16 mouse cellular contexts compared by ENCODE assay signal in the genomic region with DNA sequence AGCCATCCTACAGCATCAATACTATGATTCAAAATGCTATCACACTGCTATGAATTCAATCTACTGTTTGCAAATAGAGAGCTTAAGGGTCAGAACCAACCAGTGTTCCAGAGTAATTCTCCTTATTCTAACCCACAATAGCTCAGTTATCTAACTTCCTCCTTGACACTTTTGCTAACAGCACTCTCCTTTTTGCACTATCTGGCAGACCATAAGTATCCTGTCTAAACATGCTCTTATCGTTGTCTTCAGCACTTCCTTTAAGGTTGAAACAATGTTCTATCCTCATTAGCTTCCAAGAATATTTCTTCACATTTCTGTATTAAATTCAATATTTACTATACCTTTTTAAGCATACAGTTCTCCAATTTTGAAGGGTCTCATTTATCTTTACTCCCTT. TPM values are rescaled to one million over a fixed set of nuclear protein-coding genes. Genes with fewer than 3 reads are reported as not detected.
DNase-seq lines count a peak whose midpoint lies in the region; ATAC-seq and TF ChIP-seq lines count a peak whose summit lies in the region.
"Had no signal": no experiment of that assay in that cellular context is flagged by ENCODE, and none has a peak within 500 bp of the region (broad histone marks: within the 10 kb centered on the region; RNA-seq: fewer than 3 reads in every experiment).

No protein-coding gene starts in this region.

- no peak; the same call in 1 of the 2 replicates for ATAC-seq in heart, embryonic 15.5 days (replicated peaks; ENCODE audit: insufficient number of reproducible peaks, insufficient read depth, low FRiP score, low read depth)
- peak; percentile 93 for ATAC-seq in G1E (ENCODE audit: extremely low read depth, insufficient number of reproducible peaks, low FRiP score, poor library complexity, severe bottlenecking)
- peak; percentile 48; the same call in 1 of the 2 replicates for ATAC-seq in liver, embryonic 16.5 days (ENCODE audit: low read depth)
- ATAC-seq: intestine, postnatal 0 days had no signal

- no peak overlapping the region for H3K4me3 ChIP-seq in heart, embryonic 15.5 days
- H3K4me3 ChIP-seq in G1E (ENCODE audit: low read depth, low read length): no peak overlapping the region
- no peak overlapping the region for H3K4me3 ChIP-seq in liver, embryonic 16.5 days (ENCODE audit: low read depth, low read length)
- H3K4me3 ChIP-seq: embryonic facial prominence, embryonic 12.5 days; hindbrain, embryonic 15.5 days had no signal

- H3K9ac ChIP-seq in heart, embryonic 15.5 days: no peak overlapping the region
- no peak overlapping the region for H3K9ac ChIP-seq in liver, embryonic 16.5 days (ENCODE audit: low read depth, low read length)
- H3K9ac ChIP-seq: embryonic facial prominence, embryonic 12.5 days; hindbrain, embryonic 15.5 days had no signal

- no peak overlapping the region for H3K4me2 ChIP-seq in heart, embryonic 15.5 days
- H3K4me2 ChIP-seq in liver, embryonic 16.5 days (ENCODE audit: low read depth, low read length): no peak overlapping the region
- H3K4me2 ChIP-seq: embryonic facial prominence, embryonic 12.5 days; hindbrain, embryonic 15.5 days had no signal

- no peaks in the 10 kb centered on the region for H3K36me3 ChIP-seq in heart, embryonic 15.5 days
- no peaks in the 10 kb centered on the region for H3K36me3 ChIP-seq in G1E (replicated peaks)
- no peaks in the 10 kb centered on the region for H3K36me3 ChIP-seq in liver, embryonic 16.5 days (ENCODE audit: control insufficient read depth, insufficient read depth)
- H3K36me3 ChIP-seq: embryonic facial prominence, embryonic 12.5 days; hindbrain, embryonic 15.5 days had no signal

- no peaks in the 10 kb centered on the region for H3K27me3 ChIP-seq in heart, embryonic 15.5 days
- no peaks in the 10 kb centered on the region for H3K27me3 ChIP-seq in G1E (ENCODE audit: insufficient read depth, low read length)
- H3K27me3 ChIP-seq in liver, embryonic 16.5 days (ENCODE audit: control insufficient read depth, insufficient read depth, low read depth, low read length): no peaks in the 10 kb centered on the region
- H3K27me3 ChIP-seq: embryonic facial prominence, embryonic 12.5 days; hindbrain, embryonic 15.5 days had no signal

- 0 out of 2 replicates have a peak overlapping the region, but pooled peaks have one; percentile 53 for H3K27ac ChIP-seq in heart, embryonic 15.5 days
- no peak overlapping the region for H3K27ac ChIP-seq in liver, embryonic 16.5 days (ENCODE audit: low read length)
- H3K27ac ChIP-seq: embryonic facial prominence, embryonic 12.5 days; hindbrain, embryonic 15.5 days had no signal

- 7% methylated on average over 1 of the region's 1 CpGs for WGBS in heart, embryonic 15.5 days
- 13% methylated on average over 1 of the region's 1 CpGs for WGBS in liver, embryonic 16.5 days (ENCODE audit: insufficient replicate concordance)

- TF ChIP-seq CTCF in G1E (IDR thresholded peaks at IDR 0.05; ENCODE audit: low read depth, low read length): no peak

- peaks cover 29% of the 10 kb centered on the region for H3K4me1 ChIP-seq in heart, embryonic 15.5 days (replicated peaks)
- H3K4me1 ChIP-seq in G1E (ENCODE audit: insufficient read depth, low read depth, low read length): peaks cover 31% of the 10 kb centered on the region
- H3K4me1 ChIP-seq in liver, embryonic 16.5 days (ENCODE audit: control insufficient read depth, low read depth, low read length): no peaks in the 10 kb centered on the region; the same call in 1 of the 2 replicates
- H3K4me1 ChIP-seq: embryonic facial prominence, embryonic 12.5 days had no signal

- no peak for DNase-seq in heart, adult 9 months (ENCODE audit: low spot score in 2 of 2)
- DNase-seq in G1E (ENCODE audit: low spot score): no peak
- peak; percentile 29 for DNase-seq in c-Kit-positive CD71-positive TER-119-positive erythroid progenitor cells, embryonic 14.5 days (ENCODE audit: low spot score)
- no peak for DNase-seq in kidney, postnatal 4 days
- DNase-seq in embryo, embryonic 9.5 days (ENCODE audit: extremely low spot score): no peak
- DNase-seq: adrenal gland, postnatal 25 days; cerebellum, postnatal 14 days; gastrocnemius, postnatal 36 days; kidney, postnatal 14 days; midbrain, embryonic 14.5 days; thymus, adult 2 months had no signal

- H3K9me3 ChIP-seq in heart, embryonic 15.5 days (replicated peaks): no peaks in the 10 kb centered on the region
- H3K9me3 ChIP-seq in G1E (replicated peaks): no peaks in the 10 kb centered on the region
- no peaks in the 10 kb centered on the region for H3K9me3 ChIP-seq in liver, embryonic 16.5 days (replicated peaks; ENCODE audit: control insufficient read depth, low read length)
- H3K9me3 ChIP-seq: embryonic facial prominence, embryonic 12.5 days; hindbrain, embryonic 15.5 days had no signal

RNA-seq across cellular contexts. Expression of a gene that starts 15.4 kb away (rescaled TPM):
- polyA plus RNA-seq in heart, embryonic 15.5 days (2015; fragmentation: Nextera tagmentation; extraction: Ambion mirVana): 15.1 and 15.6 TPM in 2 replicates
- total RNA-seq in G1E (2014; fragmentation: Nextera tagmentation): not detected in 2 replicates
- total RNA-seq in G1E (2017): 1.3 and 2.6 TPM in 2 replicates
- polyA plus RNA-seq in G1E (2012): not detected in 2 replicates
- polyA plus RNA-seq in liver, embryonic 16.5 days (2015; fragmentation: Nextera tagmentation; extraction: Ambion mirVana): 4.5 and 6.4 TPM in 2 replicates
